Mouse (Mus musculus) neural tube, embryonic 15.5 days (tissue): ENCODE measurements at regions not wholly inside any gene's neighbourhood (a gene's known extent, or its start where the extent isn't known, plus 50 kb on each side); places are given as distances from the start of the nearest gene placed in this dataset.
"Not testable (repeated sequence)": the region's sequence is repeated elsewhere in the genome, so short reads cannot be mapped to it uniquely, and the experiment has no call there.

Experiments used
- ATAC-seq: fragments of 200-750 bp; cut with Nextera tagmentation; 2 replicates; pipeline ENCODE4 v1.8.0; 2017; ENCODE audit warnings: mild to moderate bottlenecking, moderate TSS enrichment, moderate library complexity; ENCODE audit not compliant: low FRiP score
- H3K27ac ChIP-seq: fragments of 300-500 bp; sonication (generic); replicated peaks from 2 replicates; pipeline ENCODE4 v1.5.1; 2015; ENCODE audit warnings: mild to moderate bottlenecking, inconsistent platforms
- H3K27me3 ChIP-seq: fragments of 300-500 bp; sonication (generic); replicated peaks from 2 replicates; pipeline ENCODE4 v1.6.1; 2015; ENCODE audit warnings: inconsistent platforms
- H3K36me3 ChIP-seq: fragments of 300-500 bp; sonication (generic); 2 replicates; pipeline ENCODE4 v1.6.1; 2015; ENCODE audit warnings: inconsistent platforms
- H3K4me1 ChIP-seq: fragments of 300-500 bp; sonication (generic); 2 replicates; pipeline ENCODE4 v1.6.1; 2015; ENCODE audit warnings: inconsistent platforms
- H3K4me2 ChIP-seq: fragments of 300-500 bp; sonication (generic); 2 replicates; pipeline ENCODE4 v1.6.1; 2015; ENCODE audit warnings: inconsistent platforms, mild to moderate bottlenecking, moderate library complexity
- H3K4me3 ChIP-seq: fragments of 300-500 bp; sonication (generic); replicated peaks from 2 replicates; pipeline ENCODE4 v1.5.1; 2015; ENCODE audit warnings: mild to moderate bottlenecking, inconsistent platforms
- H3K9ac ChIP-seq: fragments of 300-500 bp; sonication (generic); replicated peaks from 2 replicates; pipeline ENCODE4 v1.6.1; 2015; ENCODE audit warnings: mild to moderate bottlenecking, inconsistent platforms
- H3K9me3 ChIP-seq: fragments of 300-500 bp; sonication (generic); replicated peaks from 2 replicates; pipeline ENCODE4 v1.6.1; 2016; ENCODE audit warnings: inconsistent platforms
- WGBS: fragments of 180-500 bp; shearing (Covaris S2); methylation state at CpG from one replicate; pipeline ENCODE4 v1.1.7; 2015; ENCODE audit warnings: mixed read lengths; 5-methylcytosine and 5-hydroxymethylcytosine counted together

DNA sequence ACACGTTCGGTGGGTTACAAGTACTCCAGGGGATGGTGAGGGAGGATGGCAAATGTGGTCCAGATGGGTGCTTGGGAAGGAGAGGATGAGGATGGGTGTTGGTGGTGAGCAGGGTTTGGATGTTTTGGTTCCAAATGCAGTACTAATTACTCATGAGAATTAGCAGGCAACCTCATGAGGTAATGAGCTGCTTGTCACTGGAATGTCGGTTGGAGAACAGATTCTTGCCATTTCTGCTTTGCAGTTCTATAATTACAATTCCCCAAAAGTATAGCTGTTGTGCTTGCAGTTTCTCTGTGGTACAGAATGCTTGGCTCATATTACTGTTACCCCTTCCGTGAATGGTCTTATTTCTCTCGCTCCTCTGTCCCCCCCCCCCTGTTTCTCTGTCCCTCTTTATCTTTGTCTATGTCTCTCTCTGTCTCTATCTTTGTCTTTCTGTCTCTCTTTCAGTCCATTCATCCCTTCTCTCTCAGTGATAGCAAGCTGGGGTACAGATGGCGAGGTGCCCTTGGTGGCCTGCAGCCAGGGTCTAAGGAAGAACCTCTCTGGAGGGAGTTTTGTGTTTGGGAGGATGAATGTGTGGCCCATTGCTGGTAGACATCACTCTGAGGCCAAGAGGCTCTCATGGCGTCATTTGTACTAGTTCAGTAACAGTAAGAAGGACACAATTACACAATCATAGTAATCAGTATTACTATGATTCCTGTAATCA, 232.5 kb downstream of the Enc1 start:
- no peak overlapping the region for H3K27ac ChIP-seq
- peaks cover 14% of the 10 kb centered on the region for H3K4me1 ChIP-seq
- H3K36me3 ChIP-seq, result no peaks in the 10 kb centered on the region
- WGBS, result 91% methylated on average over 7 of the region's 7 CpGs
- H3K9ac ChIP-seq, result no peak overlapping the region
- no peaks in the 10 kb centered on the region for H3K27me3 ChIP-seq
- H3K4me3 ChIP-seq, result no peak overlapping the region
- H3K4me2 ChIP-seq, result no peak overlapping the region
- no peaks in the 10 kb centered on the region for H3K9me3 ChIP-seq
- ATAC-seq, result no peak

DNA sequence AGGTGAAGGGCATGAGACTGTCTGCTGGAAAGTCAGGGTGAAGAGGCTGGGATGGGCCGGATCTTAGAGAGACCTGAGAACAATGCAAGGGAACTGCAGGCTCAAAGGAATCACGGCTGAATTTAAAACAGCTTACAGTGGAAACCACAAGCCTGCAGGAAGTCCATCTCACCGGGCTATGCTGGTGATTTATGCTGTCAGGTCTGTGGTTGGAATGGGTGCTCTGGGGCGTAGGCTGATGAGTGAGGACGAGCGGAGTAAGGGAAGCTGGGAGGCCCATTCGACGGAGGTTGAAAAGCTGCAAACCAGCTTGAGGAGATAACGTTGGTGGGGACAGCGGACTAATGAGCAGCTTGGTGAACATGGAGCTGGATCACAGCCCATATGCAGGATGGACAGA, 229.1 kb downstream of the Enc1 start:
- no peak overlapping the region for H3K27ac ChIP-seq

GRCm38 (mm10) chr13:97468874-97469593, 228.1 kb downstream of the Enc1 start:
- peaks cover 14% of the 10 kb centered on the region for H3K4me1 ChIP-seq
- H3K27me3 ChIP-seq, result no peaks in the 10 kb centered on the region
- no peak overlapping the region for H3K9ac ChIP-seq
- H3K9me3 ChIP-seq, result no peaks in the 10 kb centered on the region
- no peak overlapping the region for H3K4me2 ChIP-seq
- 56% methylated on average over 10 of the region's 10 CpGs for whole genome bisulfite sequencing
- H3K27ac ChIP-seq, result no peak overlapping the region
- H3K36me3 ChIP-seq, result no peaks in the 10 kb centered on the region
- H3K4me3 ChIP-seq, result no peak overlapping the region
- peak; percentile 65; the same call in 1 of the 2 replicates for ATAC-seq

More for the DNA sequence above, 229.1 kb downstream of the Enc1 start:
- H3K36me3 ChIP-seq, result no peaks in the 10 kb centered on the region
- no peak for ATAC-seq
- no peak overlapping the region for H3K9ac ChIP-seq
- H3K9me3 ChIP-seq, result no peaks in the 10 kb centered on the region
- H3K4me3 ChIP-seq, result no peak overlapping the region
- H3K4me2 ChIP-seq, result no peak overlapping the region
- H3K4me1 ChIP-seq, result peaks cover 14% of the 10 kb centered on the region
- 29% methylated on average over 10 of the region's 10 CpGs for WGBS
- H3K27me3 ChIP-seq, result no peaks in the 10 kb centered on the region

- ATAC-seq, H3K9ac ChIP-seq, H3K36me3 ChIP-seq, H3K27me3 ChIP-seq, H3K9me3 ChIP-seq, H3K4me2 ChIP-seq, H3K4me3 ChIP-seq, H3K27ac ChIP-seq: not testable (repeated sequence)
- WGBS, result 86% methylated on average over 1 of the region's 1 CpGs
- peaks cover 14% of the 10 kb centered on the region for H3K4me1 ChIP-seq
Measured at GRCm38 (mm10) chr13:97466585-97466984, 225.7 kb downstream of the Enc1 start.

GRCm38 (mm10) chr13:97463798-97464197, 222.9 kb downstream of the Enc1 start:
- H3K4me2 ChIP-seq, result no peak overlapping the region
- peaks cover under 1% of the 10 kb centered on the region; the same call in 1 of the 2 replicates for H3K4me1 ChIP-seq
- no peak for ATAC-seq
- H3K4me3 ChIP-seq, result no peak overlapping the region
- H3K27me3 ChIP-seq, result no peaks in the 10 kb centered on the region
- WGBS, result 96% methylated on average over 8 of the region's 8 CpGs
- H3K9me3 ChIP-seq, result no peaks in the 10 kb centered on the region
- no peak overlapping the region for H3K9ac ChIP-seq
- H3K36me3 ChIP-seq, result no peaks in the 10 kb centered on the region
- no peak overlapping the region for H3K27ac ChIP-seq

- WGBS, result 87% methylated on average over 2 of the region's 2 CpGs
- no peaks in the 10 kb centered on the region for H3K36me3 ChIP-seq
- H3K4me3 ChIP-seq, result no peak overlapping the region
- no peak overlapping the region for H3K27ac ChIP-seq
- H3K4me1 ChIP-seq, result no peaks in the 10 kb centered on the region
- H3K4me2 ChIP-seq, result no peak overlapping the region
- H3K9me3 ChIP-seq, result no peaks in the 10 kb centered on the region
- no peak for ATAC-seq
- H3K9ac ChIP-seq, result no peak overlapping the region
- H3K27me3 ChIP-seq, result no peaks in the 10 kb centered on the region
Measured at GRCm38 (mm10) chr13:97462884-97463235, 222.0 kb downstream of the Enc1 start.

- no peaks in the 10 kb centered on the region for H3K9me3 ChIP-seq
- no peak overlapping the region for H3K9ac ChIP-seq
- ATAC-seq, result no peak
- no peaks in the 10 kb centered on the region for H3K4me1 ChIP-seq
- no peaks in the 10 kb centered on the region for H3K36me3 ChIP-seq
- H3K4me3 ChIP-seq, result no peak overlapping the region
- H3K27me3 ChIP-seq, result no peaks in the 10 kb centered on the region
- H3K4me2 ChIP-seq, result no peak overlapping the region
- H3K27ac ChIP-seq, result no peak overlapping the region
- 83% methylated on average over 13 of the region's 13 CpGs for WGBS
Measured at GRCm38 (mm10) chr13:97462110-97462883, 221.4 kb downstream of the Enc1 start.

DNA sequence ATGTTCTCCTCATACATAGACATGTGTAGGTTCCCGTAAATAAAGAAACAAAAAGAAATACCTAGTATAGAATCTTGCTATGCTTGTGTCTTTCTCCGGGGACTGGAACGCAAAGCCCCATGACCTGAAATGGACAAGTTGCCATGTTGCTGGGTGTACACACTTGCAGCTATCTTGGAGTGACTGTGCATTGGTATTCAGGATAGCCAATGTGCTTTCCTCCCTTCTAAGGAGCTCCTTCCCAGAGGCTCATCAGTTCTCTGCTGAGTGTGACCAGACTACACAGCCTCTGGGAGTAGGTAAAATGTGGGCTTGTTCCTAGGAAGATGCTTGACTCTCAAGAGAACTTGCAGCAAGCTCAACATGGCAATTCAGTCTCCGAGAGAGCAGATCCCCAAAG, 220.3 kb downstream of the Enc1 start:
- no peak for ATAC-seq
- 95% methylated on average over 4 of the region's 4 CpGs for WGBS
- Histone ChIP-seq H3K9ac (no peak overlapping the region), H3K4me3 (no peak overlapping the region), H3K36me3 (no peaks in the 10 kb centered on the region), H3K27me3 (no peaks in the 10 kb centered on the region), H3K27ac (no peak overlapping the region), H3K4me2 (no peak overlapping the region), H3K4me1 (no peaks in the 10 kb centered on the region), H3K9me3 (no peaks in the 10 kb centered on the region)

GRCm38 (mm10) chr13:97459106-97459505, 218.2 kb downstream of the Enc1 start:
- 96% methylated on average over 7 of the region's 7 CpGs for WGBS
- no peak overlapping the region for H3K4me2 ChIP-seq

GRCm38 (mm10) chr13:97455961-97456360, 215.1 kb downstream of the Enc1 start:
- WGBS, result 45% methylated on average over 6 of the region's 6 CpGs
- Histone ChIP-seq H3K9me3 (no peaks in the 10 kb centered on the region), H3K4me3 (no peak overlapping the region), H3K36me3 (no peaks in the 10 kb centered on the region), H3K4me1 (peaks cover 11% of the 10 kb centered on the region), H3K27me3 (no peaks in the 10 kb centered on the region), H3K9ac (no peak overlapping the region), H3K27ac (no peak overlapping the region), H3K4me2 (no peak overlapping the region)
- no peak for ATAC-seq

More at GRCm38 (mm10) chr13:97459106-97459505, 218.2 kb downstream of the Enc1 start:
- Histone ChIP-seq H3K4me3 (no peak overlapping the region), H3K36me3 (no peaks in the 10 kb centered on the region), H3K9me3 (no peaks in the 10 kb centered on the region), H3K4me1 (peaks cover 3% of the 10 kb centered on the region; the same call in 1 of the 2 replicates), H3K27ac (no peak overlapping the region), H3K27me3 (no peaks in the 10 kb centered on the region), H3K9ac (no peak overlapping the region)
- no peak for ATAC-seq

- ATAC-seq, result no peak
- no peaks in the 10 kb centered on the region for H3K9me3 ChIP-seq
- WGBS, result 77% methylated on average over 8 of the region's 8 CpGs
- no peaks in the 10 kb centered on the region for H3K27me3 ChIP-seq
- H3K4me1 ChIP-seq, result peaks cover 11% of the 10 kb centered on the region
- H3K9ac ChIP-seq, result no peak overlapping the region
- no peak overlapping the region for H3K27ac ChIP-seq
- H3K36me3 ChIP-seq, result no peaks in the 10 kb centered on the region
- no peak overlapping the region for H3K4me3 ChIP-seq
- no peak overlapping the region for H3K4me2 ChIP-seq
Measured at GRCm38 (mm10) chr13:97454715-97455114, 213.8 kb downstream of the Enc1 start.
